Mouse (Mus musculus) induced T-regulatory cell, adult 2 months (primary cell): ENCODE data around the gene Pard3.

Experiments
- DNase-seq: peaks from one replicate; pipeline ENCODE4 v3.0.0-alpha.2; 2012; ENCODE audit warnings: low read depth

Gene Pard3

DNA sequence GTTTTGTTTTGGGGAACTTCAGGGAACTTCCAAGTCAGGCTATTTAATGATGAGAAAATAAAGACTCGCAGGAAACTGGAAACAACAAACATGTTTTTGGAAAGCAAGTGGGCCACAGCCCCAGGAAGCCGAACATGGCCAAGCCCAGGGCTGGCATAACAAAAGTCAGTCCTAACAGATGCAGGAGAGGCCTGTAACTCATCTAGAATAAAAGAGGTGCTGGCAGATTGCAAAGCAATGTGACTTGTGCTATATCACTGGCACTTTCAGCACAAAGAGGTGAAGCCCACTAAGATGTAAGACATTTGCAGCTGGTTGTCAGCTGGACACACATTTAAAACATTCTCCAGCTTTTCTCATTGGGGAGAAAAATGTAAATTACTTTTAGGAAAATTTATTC, 553.0 kb downstream of the Pard3 start:
- no peak for DNase-seq

DNA sequence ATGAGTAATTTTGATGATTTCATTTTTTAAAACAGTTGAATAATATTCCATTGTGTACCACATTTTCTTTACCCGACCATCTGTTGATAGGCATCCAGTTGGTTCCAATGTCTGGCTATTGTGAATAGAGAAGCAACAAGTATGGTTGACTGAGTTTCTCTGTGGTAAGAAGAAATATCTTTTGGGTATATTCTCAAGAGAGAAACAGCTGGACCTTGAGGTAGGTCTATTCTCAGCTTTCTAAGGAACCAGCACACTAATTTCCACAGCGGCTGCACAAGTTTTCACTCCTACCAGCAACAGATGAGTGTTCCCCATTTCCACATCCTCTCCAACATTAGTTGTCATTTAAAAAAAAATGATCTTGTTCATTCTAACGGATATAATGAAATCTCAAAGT, 558.4 kb downstream of the Pard3 start:
- DNase-seq = no peak

DNA sequence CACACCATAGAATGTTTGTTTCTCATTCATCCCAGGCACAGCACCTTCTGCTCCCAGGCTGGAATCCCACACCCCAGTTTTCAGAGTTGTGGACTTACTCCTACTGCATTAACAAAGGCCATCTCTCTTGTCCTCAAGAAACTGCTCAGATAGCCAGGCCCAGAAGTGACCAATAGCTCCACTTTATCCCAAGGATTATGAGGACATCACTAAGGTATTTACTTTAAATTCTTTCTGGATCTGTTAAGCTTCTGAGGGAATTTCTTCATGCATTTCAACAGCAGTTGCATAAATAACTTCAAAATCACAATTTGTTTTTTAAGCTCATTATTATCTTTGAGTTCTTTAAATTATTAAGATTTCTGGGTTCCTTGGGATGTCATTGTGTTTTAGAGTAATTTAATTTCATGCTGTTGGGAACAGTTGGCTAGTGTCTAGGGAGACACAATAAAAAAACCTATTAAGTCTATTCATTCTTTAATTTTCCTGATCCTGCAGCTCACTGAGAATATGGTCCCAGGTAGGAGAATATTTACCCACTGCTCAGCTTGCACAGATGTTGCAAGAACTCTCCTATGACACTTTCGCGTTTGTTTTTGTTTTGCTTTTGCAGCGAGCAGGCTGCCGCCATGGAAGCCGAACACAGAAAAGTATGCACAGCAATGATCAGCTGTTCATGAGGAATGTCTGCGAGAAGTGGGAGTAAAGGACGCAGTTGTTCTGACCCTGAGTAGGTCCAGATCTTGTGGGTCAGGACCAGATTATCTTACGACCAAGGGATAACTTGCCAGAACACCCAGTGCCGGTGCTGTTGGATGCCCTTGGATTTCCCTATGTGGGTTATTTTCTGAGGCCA, 574.8 kb downstream of the Pard3 start:
- no peak for DNase-seq

DNA sequence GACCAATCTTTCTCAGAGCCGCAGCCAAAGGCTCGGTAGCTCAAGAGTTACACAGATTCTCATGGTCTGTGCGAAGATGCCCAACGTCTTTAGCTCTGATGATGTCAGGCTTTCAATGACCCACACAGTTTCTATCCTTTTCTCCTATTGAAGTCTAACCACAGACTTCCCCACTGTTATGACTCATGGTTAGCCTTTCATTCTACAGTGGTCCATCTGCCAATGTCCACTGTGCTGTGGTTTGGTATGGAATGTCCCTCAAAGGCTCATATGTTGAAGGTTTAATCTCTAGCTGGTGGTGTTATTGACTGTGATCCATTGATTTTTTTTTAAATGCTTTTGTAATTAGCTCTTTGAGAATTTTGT, 575.4 kb downstream of the Pard3 start:
- no peak for DNase-seq

DNA sequence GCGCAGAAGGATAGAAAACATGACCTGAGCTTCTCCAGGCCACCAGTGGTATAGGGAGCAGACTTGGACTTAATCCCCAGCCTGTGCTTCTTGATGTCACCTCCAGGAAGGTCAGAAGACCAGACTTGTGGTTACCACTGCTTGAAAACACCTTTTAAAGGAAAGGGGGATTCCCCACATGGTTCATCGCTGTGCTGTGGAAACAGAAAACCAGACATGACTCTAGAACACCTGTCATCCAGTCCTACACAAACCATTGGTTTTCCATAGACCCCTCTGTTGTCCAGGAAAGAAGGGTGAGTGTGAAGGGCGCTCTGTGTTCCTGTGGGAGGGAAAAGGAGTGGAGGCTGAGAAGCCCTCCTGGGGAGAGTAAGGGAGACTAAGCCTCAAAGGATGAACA, 591.9 kb downstream of the Pard3 start:
- DNase-seq = peak; percentile 43
